Mouse (Mus musculus) limb, embryonic 12.5 days (tissue): ENCODE data around the gene Ctnna3. TPM values are rescaled to one million over a fixed set of nuclear protein-coding genes. Genes with fewer than 3 reads are reported as not detected.

Source experiments
- ATAC-seq: fragments of 200-750 bp; cut with Nextera tagmentation; 2 replicates; pipeline ENCODE4 v1.8.0; 2017; ENCODE audit warnings: low read depth, moderate TSS enrichment; ENCODE audit not compliant: insufficient number of reproducible peaks, insufficient read depth, low FRiP score, low TSS enrichment
- H3K27ac ChIP-seq: fragments of 300-500 bp; sonication (generic); 2 replicates; pipeline ENCODE4 v1.5.1; 2016; ENCODE audit warnings: mild to moderate bottlenecking, moderate library complexity
- H3K27me3 ChIP-seq: fragments of 300-500 bp; sonication (generic); 2 replicates; pipeline ENCODE4 v1.6.1; 2016; ENCODE audit warnings: mild to moderate bottlenecking, moderate library complexity
- H3K36me3 ChIP-seq: fragments of 300-500 bp; sonication (generic); 2 replicates; pipeline ENCODE4 v1.6.1; 2016; ENCODE audit warnings: mild to moderate bottlenecking, moderate library complexity
- H3K4me1 ChIP-seq: fragments of 300-500 bp; sonication (generic); replicated peaks from 2 replicates; pipeline ENCODE4 v1.6.1; 2016
- H3K4me2 ChIP-seq: fragments of 300-500 bp; sonication (generic); 2 replicates; pipeline ENCODE4 v1.6.1; 2016; ENCODE audit warnings: mild to moderate bottlenecking, moderate library complexity
- H3K4me3 ChIP-seq: fragments of 300-500 bp; sonication (generic); replicated peaks from 2 replicates; pipeline ENCODE4 v1.5.1; 2016; ENCODE audit warnings: mild to moderate bottlenecking
- H3K9ac ChIP-seq: fragments of 300-500 bp; sonication (generic); replicated peaks from 2 replicates; pipeline ENCODE4 v1.6.1; 2016; ENCODE audit warnings: mild to moderate bottlenecking, moderate library complexity
- H3K9me3 ChIP-seq: fragments of 300-500 bp; sonication (generic); 2 replicates; pipeline ENCODE4 v1.6.1; 2016; ENCODE audit warnings: mild to moderate bottlenecking, moderate library complexity
- WGBS: fragments of 180-500 bp; shearing (Covaris S2); methylation state at CpG from one replicate; pipeline ENCODE4 v1.1.7; 2016; 5-methylcytosine and 5-hydroxymethylcytosine counted together
- polyA plus RNA-seq: library from polyadenylated mRNA; unstranded; fragments of >200 nt; fragmentation: Nextera tagmentation; extraction: Ambion mirVana; gene quantifications from 2 replicates; pipeline ENCODE4 v1.2.1, GENCODE M21; 2016

Gene Ctnna3
- polyA plus RNA-seq, 1 experiment from 2014 or later = 0.24 TPM

DNA sequence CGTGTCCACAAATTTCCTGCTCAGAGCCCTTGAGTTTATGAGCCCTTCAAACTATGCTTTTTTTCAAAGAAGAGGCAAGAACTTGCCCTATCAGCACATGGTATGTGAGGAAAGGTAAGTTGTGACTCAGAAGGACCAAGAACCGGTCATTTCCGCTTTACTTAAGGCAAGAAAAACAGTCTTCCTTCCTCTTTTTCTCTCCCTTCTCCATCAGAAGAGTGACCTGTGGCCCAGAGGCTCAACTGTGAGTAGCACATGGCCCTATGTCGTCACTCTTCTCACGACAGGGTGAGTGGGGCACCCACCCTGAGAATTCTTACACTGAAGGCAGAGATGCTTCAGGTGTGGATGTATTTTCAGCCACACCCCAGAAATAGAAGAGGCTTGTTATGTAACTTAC lies 208.1 kb downstream of the Ctnna3 start:
- no peak overlapping the region for H3K4me2 ChIP-seq
- H3K27ac ChIP-seq = no peak overlapping the region
- no peak overlapping the region for H3K4me3 ChIP-seq
- H3K27me3 ChIP-seq = no peaks in the 10 kb centered on the region
- 86% methylated on average over 5 of the region's 5 CpGs for WGBS
- no peak overlapping the region for H3K9ac ChIP-seq
- ATAC-seq = no peak
- no peaks in the 10 kb centered on the region for H3K9me3 ChIP-seq
- no peaks in the 10 kb centered on the region for H3K36me3 ChIP-seq
- no peaks in the 10 kb centered on the region for H3K4me1 ChIP-seq

DNA sequence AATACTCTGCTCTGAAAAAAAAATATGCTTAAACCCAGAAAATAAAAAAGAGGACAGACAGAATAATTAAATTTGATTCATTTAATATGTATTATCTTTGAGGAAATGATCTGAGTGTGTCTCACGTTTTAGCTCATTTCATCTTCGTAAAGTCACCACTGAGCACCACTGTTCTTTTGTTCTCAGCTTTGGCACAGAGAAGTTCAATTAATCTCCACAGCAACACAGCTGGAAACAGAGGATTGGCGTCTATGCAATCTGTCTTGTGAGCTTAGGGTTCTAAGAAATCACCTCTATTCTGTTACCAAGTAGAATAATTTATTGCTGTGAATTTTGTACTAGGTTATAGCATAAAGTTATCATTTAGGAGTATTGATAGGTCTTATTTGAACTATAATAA lies 217.4 kb downstream of the Ctnna3 start:
- Histone ChIP-seq H3K4me1 (no peaks in the 10 kb centered on the region), H3K4me3 (no peak overlapping the region), H3K4me2 (no peak overlapping the region), H3K27ac (no peak overlapping the region), H3K27me3 (no peaks in the 10 kb centered on the region), H3K9me3 (peaks cover 4% of the 10 kb centered on the region; the same call in 1 of the 2 replicates), H3K9ac (no peak overlapping the region), H3K36me3 (no peaks in the 10 kb centered on the region)
- no peak for ATAC-seq
- 47% methylated on average over 3 of the region's 3 CpGs for WGBS

DNA sequence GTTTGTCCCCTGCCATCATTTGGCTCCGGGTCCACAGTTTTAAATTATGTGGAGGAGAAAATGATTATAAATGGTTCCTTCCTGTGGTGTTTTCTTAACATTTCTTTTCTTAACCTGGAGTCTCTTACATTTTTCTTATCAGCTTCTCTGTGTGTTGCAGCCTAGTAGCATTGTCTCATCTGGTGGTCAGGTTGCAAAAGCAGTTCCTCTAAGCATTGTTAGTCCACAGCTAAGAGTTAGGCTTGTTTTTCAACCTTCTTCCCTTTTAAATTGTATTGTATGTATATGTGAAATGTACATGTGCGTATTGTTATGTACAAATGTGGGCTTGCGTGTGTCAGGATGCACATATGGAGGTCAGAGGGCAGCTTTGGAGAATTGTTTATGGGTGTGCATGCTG lies 220.4 kb downstream of the Ctnna3 start:
- ATAC-seq = no peak
- Histone ChIP-seq H3K9me3 (peaks cover 4% of the 10 kb centered on the region; the same call in 1 of the 2 replicates), H3K9ac (no peak overlapping the region), H3K27ac (no peak overlapping the region), H3K36me3 (no peaks in the 10 kb centered on the region), H3K4me3 (no peak overlapping the region), H3K27me3 (no peaks in the 10 kb centered on the region), H3K4me2 (no peak overlapping the region), H3K4me1 (no peaks in the 10 kb centered on the region)
- 87% methylated on average over 3 of the region's 3 CpGs for WGBS

GRCm38 (mm10) chr10:63652887-63653286 lies 223.0 kb downstream of the Ctnna3 start:
- Histone ChIP-seq H3K9ac (no peak overlapping the region), H3K27me3 (no peaks in the 10 kb centered on the region), H3K36me3 (no peaks in the 10 kb centered on the region), H3K4me1 (no peaks in the 10 kb centered on the region), H3K9me3 (peaks cover 4% of the 10 kb centered on the region; the same call in 1 of the 2 replicates), H3K4me3 (no peak overlapping the region), H3K4me2 (no peak overlapping the region), H3K27ac (no peak overlapping the region)
- 80% methylated on average over 9 of the region's 9 CpGs for WGBS
- ATAC-seq = no peak

DNA sequence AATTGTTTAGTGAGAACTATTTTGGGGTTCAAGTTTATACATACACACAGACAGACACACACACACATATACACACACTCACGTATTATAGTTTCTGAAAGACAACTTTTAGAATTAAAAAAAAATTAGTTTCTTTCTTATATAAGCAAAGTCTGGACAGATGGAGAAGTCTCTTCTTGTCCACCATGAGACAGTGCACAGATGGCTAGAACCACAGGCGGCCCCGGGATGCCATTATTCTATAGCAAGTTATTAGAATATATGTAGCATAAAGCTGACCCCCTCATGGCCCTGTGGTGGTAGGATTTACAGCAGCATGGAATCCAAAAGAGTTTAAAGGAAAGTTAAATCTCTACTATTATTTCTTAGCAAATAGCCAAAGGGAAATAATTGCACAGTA lies 223.7 kb downstream of the Ctnna3 start:
- no peak overlapping the region for H3K27ac ChIP-seq

GRCm38 (mm10) chr10:63654560-63654959 lies 224.7 kb downstream of the Ctnna3 start:
- WGBS = 89% methylated on average over 5 of the region's 5 CpGs

More for the DNA sequence above, 223.7 kb downstream of the Ctnna3 start:
- Histone ChIP-seq H3K4me3 (no peak overlapping the region), H3K9me3 (peaks cover 4% of the 10 kb centered on the region; the same call in 1 of the 2 replicates), H3K9ac (no peak overlapping the region), H3K4me1 (no peaks in the 10 kb centered on the region), H3K27me3 (no peaks in the 10 kb centered on the region), H3K4me2 (no peak overlapping the region), H3K36me3 (no peaks in the 10 kb centered on the region)
- 93% methylated on average over 3 of the region's 3 CpGs for WGBS
- ATAC-seq = no peak

GRCm38 (mm10) chr10:63676343-63676742 lies 246.4 kb downstream of the Ctnna3 start:
- H3K4me3 ChIP-seq = no peak overlapping the region
- WGBS = 93% methylated on average over 6 of the region's 6 CpGs
- H3K9me3 ChIP-seq = no peaks in the 10 kb centered on the region
- H3K27ac ChIP-seq = no peak overlapping the region
- no peaks in the 10 kb centered on the region for H3K36me3 ChIP-seq
- H3K4me2 ChIP-seq = no peak overlapping the region
- no peak for ATAC-seq
- H3K9ac ChIP-seq = no peak overlapping the region
- no peaks in the 10 kb centered on the region for H3K4me1 ChIP-seq
- H3K27me3 ChIP-seq = no peaks in the 10 kb centered on the region

More at GRCm38 (mm10) chr10:63654560-63654959, 224.7 kb downstream of the Ctnna3 start:
- Histone ChIP-seq H3K9ac (no peak overlapping the region), H3K36me3 (no peaks in the 10 kb centered on the region), H3K27ac (no peak overlapping the region), H3K4me2 (no peak overlapping the region), H3K27me3 (no peaks in the 10 kb centered on the region), H3K4me1 (no peaks in the 10 kb centered on the region), H3K4me3 (no peak overlapping the region), H3K9me3 (no peaks in the 10 kb centered on the region)
- ATAC-seq = no peak

GRCm38 (mm10) chr10:63689233-63689632 lies 259.3 kb downstream of the Ctnna3 start:
- H3K4me2 ChIP-seq = no peak overlapping the region
- H3K27me3 ChIP-seq = no peaks in the 10 kb centered on the region
- ATAC-seq = no peak
- no peaks in the 10 kb centered on the region for H3K9me3 ChIP-seq
- no peaks in the 10 kb centered on the region for H3K4me1 ChIP-seq
- no peak overlapping the region for H3K27ac ChIP-seq
- H3K36me3 ChIP-seq = no peaks in the 10 kb centered on the region
- H3K4me3 ChIP-seq = no peak overlapping the region
- no peak overlapping the region for H3K9ac ChIP-seq
- WGBS = 33% methylated on average over 3 of the region's 3 CpGs

DNA sequence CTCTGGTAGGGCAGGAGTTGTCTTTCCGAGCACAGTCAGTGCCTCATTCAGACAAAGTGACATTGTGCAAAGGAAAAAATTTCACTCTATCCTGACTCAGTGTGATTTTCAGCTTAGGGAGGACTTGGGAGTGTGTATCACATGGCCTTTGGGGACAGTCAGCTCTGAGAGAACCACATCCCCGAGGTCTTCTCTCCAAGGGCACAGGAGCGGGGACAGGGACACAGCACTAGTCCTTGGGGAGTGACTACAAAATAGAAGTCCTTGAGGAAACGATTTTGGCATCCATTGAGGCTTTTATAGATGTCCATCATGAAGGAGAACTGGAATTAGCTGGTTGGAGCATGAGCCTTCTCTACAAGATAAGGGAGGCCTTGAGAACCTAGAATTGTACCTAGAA lies 259.8 kb downstream of the Ctnna3 start:
- Histone ChIP-seq H3K9me3 (no peaks in the 10 kb centered on the region), H3K4me1 (no peaks in the 10 kb centered on the region), H3K4me2 (no peak overlapping the region), H3K9ac (no peak overlapping the region), H3K27me3 (no peaks in the 10 kb centered on the region), H3K4me3 (no peak overlapping the region), H3K27ac (no peak overlapping the region), H3K36me3 (no peaks in the 10 kb centered on the region)
- WGBS = 53% methylated on average over 4 of the region's 4 CpGs
- ATAC-seq = no peak

- H3K4me2 ChIP-seq = no peak overlapping the region
- 0 out of 2 replicates have a peak, but pooled peaks cover 3% of the 10 kb centered on the region for H3K9me3 ChIP-seq
- no peaks in the 10 kb centered on the region for H3K36me3 ChIP-seq
- no peak overlapping the region for H3K4me3 ChIP-seq
- no peak for ATAC-seq
- H3K27me3 ChIP-seq = no peaks in the 10 kb centered on the region
- 37% methylated on average over 3 of the region's 3 CpGs for WGBS
- H3K9ac ChIP-seq = no peak overlapping the region
- H3K4me1 ChIP-seq = no peaks in the 10 kb centered on the region
- H3K27ac ChIP-seq = no peak overlapping the region
Measured at GRCm38 (mm10) chr10:63692039-63692438, 262.1 kb downstream of the Ctnna3 start.

DNA sequence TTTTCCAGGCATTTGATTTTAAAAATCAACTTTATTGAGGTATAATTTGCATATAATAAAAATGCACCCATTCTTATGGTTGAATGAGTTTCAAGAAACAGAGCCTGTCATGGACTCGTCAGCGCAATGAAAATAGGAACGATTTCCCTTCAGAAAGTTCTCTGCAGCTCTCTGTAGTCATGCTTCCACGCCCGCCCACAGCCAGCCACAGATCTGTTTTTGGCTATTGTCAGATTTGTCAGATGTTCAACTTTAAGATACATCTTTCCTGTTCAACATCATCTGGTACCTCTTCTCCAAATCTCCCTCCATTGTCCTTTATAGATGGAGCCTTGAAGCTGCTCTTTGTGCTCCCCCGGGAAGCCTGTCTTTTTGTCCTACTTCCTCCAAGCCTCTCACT lies 280.3 kb downstream of the Ctnna3 start:
- no peaks in the 10 kb centered on the region for H3K27me3 ChIP-seq
- H3K27ac ChIP-seq = no peak overlapping the region
- ATAC-seq = no peak
- no peaks in the 10 kb centered on the region for H3K9me3 ChIP-seq
- no peak overlapping the region for H3K4me3 ChIP-seq
- 92% methylated on average over 6 of the region's 6 CpGs for WGBS
- no peaks in the 10 kb centered on the region for H3K36me3 ChIP-seq
- no peak overlapping the region for H3K9ac ChIP-seq
- no peaks in the 10 kb centered on the region for H3K4me1 ChIP-seq
- no peak overlapping the region for H3K4me2 ChIP-seq

DNA sequence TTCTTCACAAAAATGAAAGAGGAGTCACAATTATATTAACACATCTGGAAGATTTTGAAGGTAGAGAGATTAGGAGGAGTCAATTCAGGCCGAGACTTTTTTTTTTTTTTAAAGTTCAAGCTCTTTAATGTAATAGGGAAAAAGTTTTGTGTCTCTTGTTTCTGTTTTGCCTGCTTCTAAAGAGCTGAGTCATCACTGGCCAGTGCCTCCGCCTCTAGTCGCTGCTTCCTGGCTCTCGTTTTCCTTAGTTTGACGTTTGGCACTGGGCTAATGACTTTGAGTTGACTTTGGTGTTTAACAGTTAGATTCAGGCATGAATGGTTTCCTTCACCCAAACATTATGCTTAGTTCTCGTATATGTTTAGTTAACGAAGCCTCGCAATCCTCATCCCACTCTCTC lies 282.6 kb downstream of the Ctnna3 start:
- Histone ChIP-seq H3K27me3 (no peaks in the 10 kb centered on the region), H3K4me1 (no peaks in the 10 kb centered on the region), H3K27ac (no peak overlapping the region), H3K9me3 (no peaks in the 10 kb centered on the region), H3K9ac (no peak overlapping the region), H3K4me3 (no peak overlapping the region), H3K4me2 (no peak overlapping the region), H3K36me3 (no peaks in the 10 kb centered on the region)
- 66% methylated on average over 8 of the region's 8 CpGs for WGBS
- ATAC-seq = no peak
